Mouse (Mus musculus): Measurements from ENCODE around the gene Zcchc18.
"Not testable (repeated sequence)": the region's sequence is repeated elsewhere in the genome, so short reads cannot be mapped to it uniquely, and the experiment has no call there.

The Zcchc18 gene

DNA sequence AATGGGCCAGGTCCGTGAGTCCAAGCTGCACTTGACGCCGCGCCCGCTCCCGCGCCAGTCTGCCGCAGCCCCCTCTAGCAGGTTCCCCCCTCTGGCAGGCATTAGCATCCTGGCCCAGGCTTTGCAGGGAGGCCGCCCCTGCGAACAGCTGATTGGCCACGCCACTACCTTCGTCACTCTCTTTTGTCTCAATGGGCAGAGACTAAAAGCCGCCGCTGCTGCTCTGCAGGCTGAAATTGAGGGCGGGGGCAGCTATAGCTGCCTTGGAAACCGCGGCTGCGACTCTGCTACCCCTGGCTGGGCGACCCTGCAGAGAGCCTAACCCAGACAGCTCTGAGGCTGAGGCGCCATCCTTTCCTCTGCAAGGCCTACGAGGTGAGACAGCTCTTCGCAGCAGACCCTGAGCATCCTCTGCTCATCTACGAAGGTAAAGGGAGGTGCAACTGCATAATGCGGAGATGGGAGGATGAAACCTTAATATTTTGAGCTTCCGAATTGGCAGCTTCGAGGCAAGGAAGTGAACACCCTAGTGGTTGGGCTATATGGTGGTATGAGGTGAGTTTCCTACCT, at the start of gene Zcchc18:
Zcchc18 (plus strand) TSS at position 178 of the 570 bp plus-strand sequence.
- DNase-seq (ENCODE audit: extremely low read depth, insufficient read length, low spot score): no peak

DNA sequence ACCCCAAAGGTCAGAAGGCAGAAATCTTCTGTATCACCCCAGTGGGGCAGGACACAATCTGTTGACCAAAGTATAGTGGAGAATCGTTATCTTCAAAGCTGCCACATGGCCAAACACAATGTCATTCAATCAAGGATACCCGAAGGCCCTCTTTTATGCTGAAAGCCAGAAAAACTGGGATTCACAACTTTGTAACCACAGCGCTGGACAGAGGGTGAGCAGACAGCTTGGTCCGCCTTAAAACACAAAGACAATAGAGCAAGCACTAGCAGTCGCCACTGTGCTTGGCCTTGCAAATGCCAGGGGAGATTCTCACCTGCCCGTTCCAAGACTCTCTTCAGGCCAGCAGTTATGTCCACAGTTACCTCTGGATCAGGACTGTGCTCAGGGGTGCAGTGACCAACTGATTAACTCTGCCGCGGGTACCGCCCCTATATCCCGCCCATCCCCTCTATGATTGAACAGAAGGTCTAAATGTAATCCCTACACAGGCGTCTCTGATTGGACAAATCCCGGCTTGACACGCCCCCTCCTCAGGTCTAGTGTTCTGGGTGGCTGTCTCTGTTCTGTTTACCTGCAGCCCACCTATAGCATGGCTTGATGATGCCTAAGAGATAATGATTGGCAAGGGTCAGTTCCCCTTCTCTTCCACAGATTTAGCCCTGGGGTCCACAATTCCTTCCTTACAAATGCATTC, 35.2 kb upstream of the Zcchc18 start:
- DNase-seq (ENCODE audit: extremely low read depth, insufficient read length, low spot score): not testable (repeated sequence)

GRCm38 (mm10) chrX:136958300-136958699, 34.7 kb upstream of the Zcchc18 start:
- DNase-seq (ENCODE audit: extremely low read depth, insufficient read length, low spot score): not testable (repeated sequence)

GRCm38 (mm10) chrX:136959688-136960087, 33.3 kb upstream of the Zcchc18 start:
- no peak for DNase-seq (ENCODE audit: extremely low read depth, insufficient read length, low spot score)

- not testable (repeated sequence) for DNase-seq (ENCODE audit: extremely low read depth, insufficient read length, low spot score)
Measured at GRCm38 (mm10) chrX:136975397-136975796, 17.6 kb upstream of the Zcchc18 start, which contains the start of gene Tmsb15b2. Gene Tmsb15b2, minus strand, starts transcription at chrX:136975497.

DNA sequence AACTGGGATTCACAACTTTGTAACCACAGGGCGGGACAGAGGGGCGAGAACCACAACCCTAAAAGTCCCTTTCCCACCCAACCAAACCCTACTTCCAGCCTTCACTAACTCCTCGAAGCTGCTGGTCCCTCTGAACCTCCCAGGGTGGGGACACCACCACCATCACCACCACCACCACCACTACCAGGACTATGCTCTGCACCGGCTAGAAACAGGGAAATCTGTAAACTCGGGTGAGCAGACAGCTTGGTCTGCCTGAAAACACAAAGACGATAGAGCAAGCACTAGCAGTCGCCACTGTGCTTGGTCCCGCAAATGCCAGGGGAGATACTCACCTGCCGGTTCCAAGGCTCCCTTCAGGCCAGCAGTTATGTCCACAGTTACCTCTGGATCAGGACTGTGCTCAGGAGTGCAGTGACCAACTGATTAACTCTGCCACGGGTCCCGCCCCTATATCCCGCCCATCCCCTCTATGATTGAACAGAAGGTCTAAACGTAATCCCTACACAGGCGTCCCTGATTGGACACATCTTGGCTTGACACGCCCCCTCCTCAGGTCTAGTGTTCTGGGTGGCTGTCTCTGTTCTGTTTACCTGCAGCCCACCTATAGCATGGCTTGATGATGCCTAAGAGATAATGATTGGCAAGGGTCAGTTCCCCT, 16.4 kb upstream of the Zcchc18 start, which contains the start of the genes Tmsb15l and Tmsb15b1:
Tmsb15l (minus strand) TSS at position 446 of the 661 bp plus-strand sequence.
Tmsb15b1 (minus strand) TSS at position 451 of the 661 bp plus-strand sequence.
- no peak for DNase-seq (ENCODE audit: extremely low read depth, insufficient read length, low spot score)

DNA sequence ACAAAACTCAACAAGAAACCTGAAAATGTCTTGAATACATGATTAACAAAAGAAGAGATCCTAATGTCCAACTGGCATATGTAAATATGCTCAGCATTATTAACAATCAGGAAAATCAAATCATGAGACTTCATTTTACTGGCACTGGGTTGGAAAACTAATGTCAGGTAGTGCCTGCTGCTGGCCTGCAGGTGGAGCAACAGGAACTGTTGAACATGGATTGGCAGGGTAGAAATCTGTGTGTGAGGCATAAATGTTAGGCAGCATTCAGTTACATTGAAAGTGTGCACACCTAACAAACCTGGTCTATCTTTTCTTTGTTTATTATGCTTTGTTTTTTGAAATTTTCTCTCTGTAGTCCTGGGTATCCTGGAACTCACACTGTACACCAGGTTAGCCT, 14.3 kb upstream of the Zcchc18 start:
- DNase-seq (ENCODE audit: extremely low read depth, insufficient read length, low spot score): no peak

- no peak for DNase-seq (ENCODE audit: extremely low read depth, insufficient read length, low spot score)
Measured at GRCm38 (mm10) chrX:136986039-136986438, 6.9 kb upstream of the Zcchc18 start.

- DNase-seq (ENCODE audit: extremely low read depth, insufficient read length, low spot score): no peak
Measured at GRCm38 (mm10) chrX:136991274-136991673, 1.7 kb upstream of the Zcchc18 start.

DNA sequence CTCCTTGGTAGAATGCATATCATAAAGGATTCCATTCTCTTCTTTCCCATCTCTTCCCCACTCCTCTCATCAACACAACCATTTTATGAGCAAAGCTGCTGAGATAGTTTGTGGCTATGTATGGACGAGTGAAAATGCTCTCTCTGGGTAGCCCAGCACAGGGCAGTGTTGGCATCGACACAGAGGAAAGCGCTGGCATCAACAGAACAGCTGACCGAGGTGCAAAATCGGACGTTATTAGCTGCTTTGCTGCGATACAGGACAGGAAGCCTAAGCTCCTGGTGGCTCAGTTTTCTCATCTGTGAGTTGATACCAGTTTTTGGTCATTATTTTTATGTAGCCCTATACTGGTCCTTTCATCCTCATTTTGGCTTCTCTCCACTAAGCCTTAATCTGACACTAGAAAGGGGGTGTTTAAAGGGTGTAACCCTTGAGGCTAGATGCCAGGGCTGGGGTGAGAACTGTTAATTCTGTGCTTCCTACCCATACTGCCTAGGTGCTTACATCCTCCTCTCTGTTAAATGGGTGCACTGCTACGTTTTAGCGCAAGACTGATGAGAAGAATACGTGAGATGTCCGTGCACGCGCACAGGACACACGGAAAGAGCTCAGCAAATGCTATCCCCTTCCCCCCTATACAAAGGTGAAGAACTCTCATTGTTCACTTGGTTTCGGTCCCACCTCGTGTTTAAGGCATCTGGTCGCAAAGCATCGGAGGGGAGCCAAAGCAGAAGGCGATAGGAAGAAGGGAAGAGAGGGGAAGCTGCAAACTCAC, 577 bp upstream of the Zcchc18 start:
- DNase-seq (ENCODE audit: extremely low read depth, insufficient read length, low spot score): no peak

GRCm38 (mm10) chrX:136993641-136994040, 686 bp downstream of the Zcchc18 start:
- no peak for DNase-seq (ENCODE audit: extremely low read depth, insufficient read length, low spot score)

- no peak for DNase-seq (ENCODE audit: extremely low read depth, insufficient read length, low spot score)
Measured at GRCm38 (mm10) chrX:136996256-136996655, 3.3 kb downstream of the Zcchc18 start.

- no peak for DNase-seq (ENCODE audit: extremely low read depth, insufficient read length, low spot score)
Measured at GRCm38 (mm10) chrX:137015099-137015709, 22.2 kb downstream of the Zcchc18 start.

DNA sequence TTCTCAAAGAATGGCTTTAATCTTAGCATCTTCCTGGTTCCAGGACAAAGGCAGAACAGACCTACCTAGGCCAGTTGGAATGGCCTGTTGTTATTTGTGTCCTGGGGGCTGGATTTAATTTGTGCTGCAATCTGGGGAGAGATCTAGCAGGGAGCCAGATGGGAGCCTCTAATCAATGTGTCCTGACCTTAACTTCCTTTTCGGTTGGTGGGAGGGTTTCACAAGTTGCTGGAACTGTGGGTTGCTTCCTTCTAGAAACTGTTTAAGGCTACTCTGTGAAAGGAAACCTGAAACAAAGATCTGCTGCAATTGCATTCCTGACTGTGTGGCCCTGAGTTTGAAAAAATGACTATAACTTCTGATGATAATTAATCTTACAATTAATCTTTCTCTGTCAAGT, 24.7 kb downstream of the Zcchc18 start:
- no peak for DNase-seq (ENCODE audit: extremely low read depth, insufficient read length, low spot score)

DNA sequence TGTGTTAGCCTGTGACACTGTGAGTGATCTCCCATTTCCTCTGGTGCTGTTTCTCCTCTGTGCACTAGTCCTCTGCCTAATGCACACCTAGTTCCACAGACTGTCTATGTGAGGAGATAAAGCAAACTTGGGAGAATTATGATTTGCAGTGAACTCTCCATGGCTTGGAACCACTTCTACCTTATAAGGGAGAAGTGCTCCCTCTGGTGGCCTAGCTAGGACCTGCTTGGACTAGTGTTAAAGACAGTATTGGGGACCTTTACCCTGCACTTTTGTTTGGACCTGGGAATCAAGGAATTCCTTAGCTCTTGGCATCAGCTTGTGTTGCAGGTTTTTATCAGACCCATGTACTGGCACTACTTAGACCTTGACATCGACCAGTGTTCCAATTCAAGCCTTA, 26.4 kb downstream of the Zcchc18 start:
- no peak for DNase-seq (ENCODE audit: extremely low read depth, insufficient read length, low spot score)

DNA sequence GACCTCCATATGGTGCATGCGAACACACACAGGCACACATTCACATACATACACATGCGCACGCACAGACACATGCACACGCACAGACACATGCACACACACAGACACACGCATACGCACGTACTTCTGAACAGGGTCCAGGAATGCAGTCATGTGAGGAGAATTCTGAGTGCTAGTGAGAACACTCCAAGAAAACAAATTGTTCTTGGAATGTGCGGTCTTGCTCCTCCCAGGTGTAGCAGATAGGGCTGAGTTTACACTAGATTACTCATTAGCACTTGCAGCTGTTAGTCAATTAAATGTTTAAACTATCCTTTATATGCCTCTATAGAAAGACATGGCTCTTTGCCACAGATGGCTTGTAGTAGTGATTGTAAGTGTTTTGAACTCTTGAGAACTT, 38.0 kb downstream of the Zcchc18 start:
- DNase-seq (ENCODE audit: extremely low read depth, insufficient read length, low spot score): no peak

DNA sequence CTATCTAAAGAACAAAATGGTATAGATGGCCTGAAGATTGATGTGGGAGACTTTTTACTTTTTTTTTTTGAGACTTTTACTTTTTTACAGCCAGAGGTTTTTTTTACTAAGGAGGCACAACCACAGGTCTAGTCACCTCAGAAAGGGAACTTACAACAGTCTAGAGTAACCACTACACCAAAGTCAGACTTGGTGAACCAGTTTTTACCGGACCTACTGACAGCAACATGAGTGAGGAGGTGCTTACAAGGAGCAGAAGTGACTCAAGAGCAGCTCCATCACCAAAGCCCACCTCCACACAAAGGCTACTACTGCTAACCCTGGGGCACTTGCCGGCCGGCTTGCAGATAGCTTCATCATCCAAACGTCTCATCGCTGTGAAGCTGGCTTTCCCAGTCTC, 38.8 kb downstream of the Zcchc18 start:
- no peak for DNase-seq (ENCODE audit: extremely low read depth, insufficient read length, low spot score)

DNA sequence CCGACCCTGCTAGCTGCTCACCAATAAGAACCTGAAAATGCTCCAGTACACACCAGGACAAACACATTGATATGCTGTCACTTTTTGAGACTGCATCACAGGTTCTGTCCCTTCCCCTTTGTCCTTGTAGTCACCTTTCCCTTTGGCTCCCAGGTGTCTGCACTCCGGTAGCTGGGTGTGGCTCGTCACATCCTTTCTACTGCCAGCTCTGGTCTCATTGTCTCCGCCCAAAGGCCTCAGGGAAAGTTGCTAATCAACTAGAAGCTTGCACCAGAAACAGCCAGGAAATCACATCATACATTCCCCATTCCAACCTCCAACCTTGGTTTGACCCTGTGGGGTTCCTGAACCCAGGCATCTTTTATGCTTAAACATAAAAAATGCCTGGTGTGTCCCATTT, 41.4 kb downstream of the Zcchc18 start:
- DNase-seq (ENCODE audit: extremely low read depth, insufficient read length, low spot score): no peak

- no peak for DNase-seq (ENCODE audit: extremely low read depth, insufficient read length, low spot score)
Measured at GRCm38 (mm10) chrX:137037470-137037999, 44.6 kb downstream of the Zcchc18 start.

DNA sequence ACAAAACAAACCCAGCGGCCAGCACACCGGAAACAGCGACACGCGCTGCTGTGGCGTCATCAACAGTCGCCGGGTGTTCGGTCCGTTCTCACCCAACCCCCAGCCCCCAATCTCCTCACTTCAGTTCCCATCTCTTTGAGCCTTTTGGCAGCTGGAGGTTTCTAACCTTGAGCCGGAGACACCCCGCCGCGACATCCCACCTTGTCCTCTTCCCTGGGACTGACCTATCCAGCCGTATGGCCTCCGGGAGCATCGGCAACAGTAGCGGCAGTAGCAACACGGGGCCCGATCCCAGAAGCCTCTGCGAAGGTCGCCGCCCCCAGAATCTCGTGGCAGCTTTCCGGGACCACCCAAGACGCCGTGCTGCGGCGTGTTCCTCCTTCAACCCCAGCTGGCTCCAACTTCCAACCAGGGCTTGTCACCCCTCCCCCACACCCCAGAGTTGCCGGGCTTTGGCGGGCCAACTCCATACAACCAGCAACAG, 45.1 kb downstream of the Zcchc18 start, which contains the start of gene Slc25a53:
Slc25a53 (minus strand) TSS at position 303 of the 484 bp plus-strand sequence.
- peak; percentile 89 for DNase-seq (ENCODE audit: extremely low read depth, insufficient read length, low spot score)
